Mouse (Mus musculus) forebrain, postnatal 0 days (tissue): ENCODE measurements around the gene Rbl1. TPM values are rescaled to one million over a fixed set of nuclear protein-coding genes. Genes with fewer than 3 reads are reported as not detected.

Experiments used
- ATAC-seq: fragments of 200-750 bp; cut with Nextera tagmentation; 2 replicates; pipeline ENCODE4 v1.8.0; 2017; ENCODE audit warnings: mild to moderate bottlenecking, moderate library complexity
- DNase-seq: peaks from one replicate; pipeline ENCODE4 v3.0.0-alpha.2; 2015
- H3K27ac ChIP-seq: fragments of 300-500 bp; sonication (generic); 2 replicates; pipeline ENCODE4 v1.5.1; 2014; ENCODE audit warnings: low read depth, mild to moderate bottlenecking, antibody characterized with exemption, low read length, moderate library complexity, mixed read lengths
- H3K27me3 ChIP-seq: fragments of 300-500 bp; sonication (generic); 2 replicates; pipeline ENCODE4 v1.6.1; 2014; ENCODE audit warnings: mild to moderate bottlenecking, low read length, mixed read lengths; ENCODE audit not compliant: insufficient read depth
- H3K36me3 ChIP-seq: fragments of 300-500 bp; sonication (generic); 2 replicates; pipeline ENCODE4 v1.6.1; 2014; ENCODE audit warnings: mild to moderate bottlenecking, moderate library complexity; ENCODE audit not compliant: insufficient read depth
- H3K4me1 ChIP-seq: fragments of 300-500 bp; sonication (generic); 2 replicates; pipeline ENCODE4 v1.6.1; 2014; ENCODE audit warnings: antibody characterized with exemption; ENCODE audit not compliant: insufficient read depth
- H3K4me2 ChIP-seq: fragments of 300-500 bp; sonication (generic); 2 replicates; pipeline ENCODE4 v1.6.1; 2014; ENCODE audit warnings: low read depth, mild to moderate bottlenecking, moderate library complexity
- H3K4me3 ChIP-seq: fragments of 300-500 bp; sonication (generic); 2 replicates; pipeline ENCODE4 v1.5.1; 2014; ENCODE audit warnings: low read depth, low read length, mixed read lengths
- H3K9ac ChIP-seq: fragments of 300-500 bp; sonication (generic); 2 replicates; pipeline ENCODE4 v1.6.1; 2014; ENCODE audit warnings: mild to moderate bottlenecking
- H3K9me3 ChIP-seq: fragments of 300-500 bp; sonication (generic); 2 replicates; pipeline ENCODE4 v1.6.1; 2016; ENCODE audit warnings: low read length
- CTCF ChIP-seq: sonication (generic); IDR thresholded peaks from 2 replicates; pipeline ENCODE4 v1.5.1; 2016; ENCODE audit warnings: antibody characterized with exemption, control low read depth, low read depth
- WGBS: fragments of 180-500 bp; shearing (Covaris S2); extraction: QIAGEN DNeasy Blood & Tissue Kit; methylation state at CpG from one replicate; pipeline ENCODE4 v1.1.7; 2014; 5-methylcytosine and 5-hydroxymethylcytosine counted together
- polyA plus RNA-seq: library from polyadenylated mRNA; unstranded; fragments of >200 nt; fragmentation: Nextera tagmentation; extraction: Ambion mirVana; gene quantifications from 2 replicates; pipeline ENCODE4 v1.2.1, GENCODE M21; 2015
- total RNA-seq: library from RNA; depleted of rRNA; stranded (reverse); fragments of >200 nt; gene quantifications from 2 replicates; pipeline ENCODE4 v1.2.3, GENCODE M21; 2014

The Rbl1 gene
- total and polyA plus RNA-seq, 2 experiments from 2014 or later = 4.2 to 10.4 TPM

- TF ChIP-seq CTCF = 0 out of 2 replicates have a peak, but pooled peaks have one; percentile 37
These were observed 76.3 kb downstream of the Rbl1 start for GRCm38 (mm10) chr2:157128072-157128471.

GRCm38 (mm10) chr2:157127370-157127769 lies 77.0 kb downstream of the Rbl1 start:
- 87% methylated on average over 3 of the region's 3 CpGs for WGBS
- DNase-seq (no peak), ATAC-seq (no peak)
- Histone ChIP-seq H3K27ac (no peak overlapping the region), H3K4me2 (no peak overlapping the region), H3K36me3 (no peaks in the 10 kb centered on the region), H3K9me3 (no peaks in the 10 kb centered on the region), H3K4me1 (no peaks in the 10 kb centered on the region), H3K27me3 (no peaks in the 10 kb centered on the region), H3K9ac (no peak overlapping the region), H3K4me3 (no peak overlapping the region)
- no peak for TF ChIP-seq CTCF

More at GRCm38 (mm10) chr2:157128072-157128471, 76.3 kb downstream of the Rbl1 start:
- WGBS = 57% methylated on average over 4 of the region's 4 CpGs
- ATAC-seq = no peak
- H3K4me2 ChIP-seq = no peak overlapping the region
- H3K4me3 ChIP-seq = no peak overlapping the region
- no peak overlapping the region for H3K27ac ChIP-seq
- no peaks in the 10 kb centered on the region for H3K9me3 ChIP-seq
- H3K9ac ChIP-seq = no peak overlapping the region
- H3K36me3 ChIP-seq = no peaks in the 10 kb centered on the region
- H3K27me3 ChIP-seq = no peaks in the 10 kb centered on the region
- DNase-seq = peak; percentile 27
- no peaks in the 10 kb centered on the region for H3K4me1 ChIP-seq

DNA sequence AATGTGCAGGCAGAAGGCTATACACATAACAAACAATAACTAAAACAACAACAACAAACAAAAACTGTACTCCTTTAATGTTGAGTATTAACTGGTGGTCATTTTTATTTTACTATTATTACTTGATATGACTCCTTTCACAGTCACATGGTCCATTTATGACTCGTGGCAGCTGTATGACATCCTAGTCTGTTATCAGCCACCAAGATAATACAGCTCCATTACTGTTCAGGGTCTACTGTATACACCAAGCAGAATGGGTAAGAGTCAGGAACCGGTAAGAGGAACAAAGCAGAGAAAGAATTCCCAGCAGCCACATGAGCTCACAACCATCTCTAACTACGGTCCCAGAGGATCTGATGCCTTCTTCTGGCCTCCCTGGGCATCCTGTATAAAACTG lies 79.1 kb downstream of the Rbl1 start:
- no peaks in the 10 kb centered on the region for H3K4me1 ChIP-seq
- no peaks in the 10 kb centered on the region for H3K27me3 ChIP-seq
- peaks cover 7% of the 10 kb centered on the region; the same call in 1 of the 2 replicates for H3K36me3 ChIP-seq
- H3K9ac ChIP-seq = no peak overlapping the region
- H3K4me3 ChIP-seq = no peak overlapping the region
- WGBS = 93% methylated on average over 3 of the region's 3 CpGs
- ATAC-seq = no peak
- H3K9me3 ChIP-seq = no peaks in the 10 kb centered on the region
- TF ChIP-seq CTCF = no peak
- no peak overlapping the region for H3K4me2 ChIP-seq
- DNase-seq = no peak
- no peak overlapping the region for H3K27ac ChIP-seq

GRCm38 (mm10) chr2:157121766-157122165 lies 82.6 kb downstream of the Rbl1 start:
- H3K4me2 ChIP-seq = no peak overlapping the region
- no peaks in the 10 kb centered on the region for H3K9me3 ChIP-seq
- no peak for ATAC-seq
- no peaks in the 10 kb centered on the region for H3K4me1 ChIP-seq
- TF ChIP-seq CTCF = no peak
- H3K9ac ChIP-seq = no peak overlapping the region
- 92% methylated on average over 8 of the region's 8 CpGs for WGBS
- peaks cover 7% of the 10 kb centered on the region; the same call in 1 of the 2 replicates for H3K36me3 ChIP-seq
- H3K27ac ChIP-seq = no peak overlapping the region
- no peak overlapping the region for H3K4me3 ChIP-seq
- H3K27me3 ChIP-seq = no peaks in the 10 kb centered on the region
- no peak for DNase-seq

DNA sequence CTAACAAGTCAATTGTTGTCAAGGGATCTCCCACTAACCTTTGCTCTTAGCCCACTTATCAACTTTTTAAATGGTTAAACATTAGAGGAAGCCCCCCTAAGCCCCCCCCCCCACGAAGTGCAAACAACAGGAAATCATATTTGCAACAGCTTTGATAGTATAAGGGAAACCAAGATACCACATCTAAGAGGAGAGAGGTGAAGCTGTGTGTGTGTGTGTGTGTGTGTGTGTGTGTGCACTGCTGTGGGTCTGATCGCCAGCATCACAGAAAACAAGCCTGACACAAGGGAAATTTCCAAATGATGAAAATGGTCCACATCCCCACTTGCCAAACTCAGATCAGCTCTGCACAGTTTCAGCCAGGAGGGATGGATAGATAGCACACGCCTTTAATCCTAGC lies 85.3 kb downstream of the Rbl1 start:
- ATAC-seq (no peak), DNase-seq (no peak)
- Histone ChIP-seq H3K4me3 (no peak overlapping the region), H3K4me2 (no peak overlapping the region), H3K9ac (no peak overlapping the region), H3K27ac (no peak overlapping the region), H3K36me3 (peaks cover 7% of the 10 kb centered on the region; the same call in 1 of the 2 replicates), H3K9me3 (no peaks in the 10 kb centered on the region), H3K27me3 (no peaks in the 10 kb centered on the region), H3K4me1 (no peaks in the 10 kb centered on the region)
- no peak for TF ChIP-seq CTCF
- 72% methylated on average over 3 of the region's 3 CpGs for WGBS

DNA sequence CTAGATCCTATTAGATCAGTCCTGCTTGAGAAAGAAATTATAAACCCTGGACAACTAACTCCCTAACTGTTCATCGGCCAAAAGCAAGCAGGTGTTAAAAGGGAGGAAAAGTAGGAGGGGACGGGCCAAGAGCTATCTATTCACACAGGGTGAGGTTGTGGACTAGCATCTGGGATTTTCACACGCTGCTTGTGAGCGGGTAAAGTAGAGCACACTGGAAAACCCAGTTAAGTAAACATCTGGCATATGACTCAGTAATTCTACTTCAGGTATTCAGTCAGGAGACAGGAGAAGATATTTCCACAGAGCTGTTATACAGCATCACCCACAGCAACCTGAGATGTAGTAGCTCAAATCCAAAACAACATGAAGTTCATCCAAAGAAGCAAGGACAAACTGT lies 85.8 kb downstream of the Rbl1 start:
- Histone ChIP-seq H3K27ac (no peak overlapping the region), H3K4me3 (no peak overlapping the region), H3K9ac (no peak overlapping the region), H3K36me3 (peaks cover 13% of the 10 kb centered on the region), H3K4me1 (no peaks in the 10 kb centered on the region), H3K9me3 (no peaks in the 10 kb centered on the region), H3K27me3 (no peaks in the 10 kb centered on the region), H3K4me2 (no peak overlapping the region)
- 89% methylated on average over 4 of the region's 4 CpGs for WGBS
- TF ChIP-seq CTCF = no peak
- DNase-seq (no peak), ATAC-seq (no peak)

DNA sequence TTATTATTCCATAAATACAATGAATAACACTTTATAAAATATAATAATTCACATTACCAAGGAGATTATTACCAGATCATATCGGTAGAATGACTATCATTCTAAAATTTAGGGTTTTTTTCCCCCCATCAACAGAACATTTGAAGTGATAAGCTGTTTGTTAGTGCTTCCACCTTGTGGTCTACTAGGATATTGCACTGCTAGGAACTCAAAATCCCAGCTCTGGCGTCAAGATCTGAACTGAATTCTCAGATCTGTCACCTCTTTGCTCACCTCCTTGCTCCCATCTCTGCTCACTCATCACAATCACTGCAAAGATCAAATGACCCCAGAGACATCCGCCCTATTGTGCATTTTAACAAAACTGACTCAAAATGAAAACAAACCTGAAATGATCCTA lies 87.4 kb downstream of the Rbl1 start:
- no peak for ATAC-seq
- TF ChIP-seq CTCF = peak; percentile 77
- no peaks in the 10 kb centered on the region for H3K9me3 ChIP-seq
- DNase-seq = peak; percentile 75
- H3K9ac ChIP-seq = no peak overlapping the region
- H3K27ac ChIP-seq = no peak overlapping the region
- H3K4me1 ChIP-seq = no peaks in the 10 kb centered on the region
- H3K36me3 ChIP-seq = peaks cover 13% of the 10 kb centered on the region
- 27% methylated on average over 3 of the region's 3 CpGs for WGBS
- no peak overlapping the region for H3K4me3 ChIP-seq
- no peak overlapping the region for H3K4me2 ChIP-seq
- no peaks in the 10 kb centered on the region for H3K27me3 ChIP-seq
